Mouse (Mus musculus): ENCODE data around the gene Stfa1. TPM values are rescaled to one million over a fixed set of nuclear protein-coding genes. Genes with fewer than 3 reads are reported as not detected.
"Not testable (repeated sequence)": the region's sequence is repeated elsewhere in the genome, so short reads cannot be mapped to it uniquely, and the experiment has no call there.

Stfa1 gene
- total RNA-seq (2021): not detected
- long read RNA-seq, experiment 1: 0 reads
- long read RNA-seq, experiment 2: 0 reads

- DNase-seq (ENCODE audit: low spot score in 2 of 2); intact Hi-C loops (cut with DNase I): not testable (repeated sequence)
These were observed at the start of gene Stfa1 for GRCm38 (mm10) chr16:36276796-36277195. Gene Stfa1 (plus strand): TSS chr16:36276951.

GRCm38 (mm10) chr16:36260585-36260984, 16.2 kb upstream of the Stfa1 start:
- intact Hi-C loops (cut with DNase I): not testable (repeated sequence)

GRCm38 (mm10) chr16:36289140-36289539, 12.4 kb downstream of the Stfa1 start:
- intact Hi-C loops (cut with DNase I): no loop called here

More at GRCm38 (mm10) chr16:36260585-36260984, 16.2 kb upstream of the Stfa1 start:
- not testable (repeated sequence) for DNase-seq (ENCODE audit: low spot score in 2 of 2)

GRCm38 (mm10) chr16:36307631-36308030, 30.9 kb downstream of the Stfa1 start:
- no peak for DNase-seq (ENCODE audit: low spot score in 2 of 2)
- intact Hi-C loops (cut with DNase I): no loop called here

More at GRCm38 (mm10) chr16:36289140-36289539, 12.4 kb downstream of the Stfa1 start:
- no peak for DNase-seq (ENCODE audit: low spot score in 2 of 2)

GRCm38 (mm10) chr16:36316111-36316510, 39.4 kb downstream of the Stfa1 start:
- DNase-seq (ENCODE audit: low spot score in 2 of 2); intact Hi-C loops (cut with DNase I): not testable (repeated sequence)

GRCm38 (mm10) chr16:36319286-36319685, 42.5 kb downstream of the Stfa1 start:
- no peak for DNase-seq (ENCODE audit: low spot score in 2 of 2)
- intact Hi-C loops (cut with DNase I): no loop called here

- intact Hi-C loops (cut with DNase I): no loop called here
- no peak for DNase-seq (ENCODE audit: low spot score in 2 of 2)
These were observed 57.5 kb downstream of the Stfa1 start, which contains the start of gene BC117090 for GRCm38 (mm10) chr16:36334232-36334631. Gene BC117090 (minus strand): TSS chr16:36334332.

Other genes starting within 250 kb of the Stfa1 start
- 1 to 10 TPM; 3.6 to 3.9 TPM for gene Wdr5b, start 235.8 kb upstream of the Stfa1 start, total RNA-seq (2021)
- gene Fam162a, start 205.4 kb upstream of the Stfa1 start, total RNA-seq (2021): 10 to 100 TPM; 66.1 to 66.4 TPM
- 10 to 100 TPM; 18.6 to 21.3 TPM for gene Ccdc58, start 205.3 kb upstream of the Stfa1 start, total RNA-seq (2021)
- gene Csta1, start 145.7 kb upstream of the Stfa1 start, total RNA-seq (2021): not detected
- not detected for gene Stfa2l1, start 120.1 kb upstream of the Stfa1 start, total RNA-seq (2021)
- gene Gm5483, start 92.7 kb upstream of the Stfa1 start, total RNA-seq (2021): not detected
- gene Gm5416, start 66.5 kb upstream of the Stfa1 start, total RNA-seq (2021): not detected
- not detected for gene 2010005H15Rik, start 55.5 kb upstream of the Stfa1 start, total RNA-seq (2021)
- gene BC117090, start 57.4 kb downstream of the Stfa1 start, total RNA-seq (2021): not detected
- gene BC100530, start 90.8 kb downstream of the Stfa1 start, total RNA-seq (2021): not detected
- gene Stfa2, start 131.5 kb downstream of the Stfa1 start, total RNA-seq (2021): not detected
- not detected for gene Stfa3, start 178.4 kb downstream of the Stfa1 start, total RNA-seq (2021)

All from left cerebral cortex, postnatal 14 days (tissue).